Mouse (Mus musculus) layer of hippocampus, postnatal 14 days (tissue): Measurements from ENCODE around the gene Nfkbil1. TPM values are rescaled to one million over a fixed set of nuclear protein-coding genes. Genes with fewer than 3 reads are reported as not detected.
"Not testable (repeated sequence)": the region's sequence is repeated elsewhere in the genome, so short reads cannot be mapped to it uniquely, and the experiment has no call there.

Source experiments
- DNase-seq, 2 experiments: peaks; one replicate each; pipeline ENCODE4 v3.0.0; 2021 to 2022; ENCODE audit warnings: low spot score in 2 of 2, mixed read lengths in 1 of 2
- total RNA-seq, 2 experiments: library from RNA; stranded (reverse); gene quantifications; 2 replicates each; pipeline ENCODE4 v1.2.3; 2021

Gene Nfkbil1
- total RNA-seq, 2 experiments from 2014 or later = 13.2 to 14.5 TPM

DNA sequence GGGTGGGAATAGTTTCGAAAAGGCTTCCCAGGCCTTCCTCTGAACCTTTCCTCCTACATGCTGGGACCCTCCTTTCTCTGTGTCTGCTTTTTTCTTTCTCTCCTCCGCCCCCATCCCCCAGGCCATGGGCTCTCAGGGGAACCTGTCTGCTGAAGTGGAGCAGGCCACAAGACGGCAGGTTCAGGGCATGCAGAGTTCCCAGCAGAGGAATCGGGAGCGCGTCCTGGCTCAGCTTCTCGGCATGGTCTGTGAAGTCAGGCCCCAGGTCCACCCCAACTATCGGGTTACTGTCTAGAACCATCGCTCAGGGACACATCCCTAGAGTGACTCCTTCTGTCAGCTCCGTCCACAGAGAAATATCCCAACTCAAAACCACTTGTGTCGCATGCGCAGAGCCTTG is 1.9 kb upstream of the Nfkbil1 start:
- no peak for DNase-seq

DNA sequence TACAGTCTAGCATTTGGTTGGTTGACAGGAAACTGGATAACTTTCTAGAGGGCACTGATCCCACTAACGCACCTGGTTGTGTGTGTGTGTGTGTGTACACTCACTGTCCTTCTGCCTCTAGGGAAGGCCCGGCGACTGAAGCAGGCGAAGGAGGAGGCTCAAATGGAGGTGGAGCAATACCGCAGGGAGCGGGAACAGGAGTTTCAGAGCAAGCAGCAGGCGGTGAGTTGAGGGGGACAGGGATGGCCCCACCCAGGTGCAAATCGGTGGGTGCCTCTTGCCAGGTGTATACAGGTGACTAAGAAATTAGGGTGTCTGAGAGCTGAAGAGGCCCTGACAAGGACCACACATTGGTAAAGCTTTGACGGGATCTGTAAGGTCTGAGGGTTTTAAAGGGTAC is 1.4 kb upstream of the Nfkbil1 start:
- no peak for DNase-seq

DNA sequence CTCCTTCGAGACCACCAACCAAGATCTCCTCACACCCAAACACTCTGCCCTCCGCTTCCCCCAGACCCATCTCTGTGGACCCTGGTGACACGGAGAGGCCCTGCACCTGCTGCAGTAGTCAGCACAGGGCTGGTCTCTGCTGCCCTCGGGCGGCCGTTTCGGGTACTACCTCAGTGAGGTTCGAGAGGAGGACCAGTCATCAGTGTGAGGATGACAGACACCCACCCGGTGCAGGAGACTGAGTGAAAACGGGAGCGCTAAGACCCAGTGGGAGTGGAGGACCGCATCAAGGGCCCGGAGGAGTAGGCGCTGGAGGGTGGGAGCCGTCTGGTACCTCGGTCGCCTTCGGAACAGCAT is 776 bp upstream of the Nfkbil1 start:
- DNase-seq = peak; percentile 99 to 100

DNA sequence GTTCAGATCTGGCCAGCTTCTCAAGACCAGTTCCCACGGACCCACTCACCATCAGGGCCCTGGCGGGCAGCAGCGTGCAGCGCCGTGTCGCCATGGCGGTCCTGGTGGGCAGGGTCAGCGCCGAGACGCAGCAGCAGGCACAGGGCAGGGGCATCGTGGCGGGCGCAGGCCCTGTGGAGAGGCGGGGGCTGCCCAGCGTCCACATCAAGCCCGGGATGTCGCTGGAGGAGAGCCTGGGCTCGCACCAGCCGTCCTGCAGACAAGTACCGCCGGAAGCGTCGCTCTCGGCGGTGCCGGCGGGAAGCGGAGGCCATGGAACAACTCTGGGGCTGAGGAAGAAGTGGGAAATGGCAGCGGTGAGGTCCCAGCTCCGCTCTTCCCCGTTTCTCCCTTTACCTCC is 689 bp downstream of the Nfkbil1 start:
- DNase-seq = no peak

DNA sequence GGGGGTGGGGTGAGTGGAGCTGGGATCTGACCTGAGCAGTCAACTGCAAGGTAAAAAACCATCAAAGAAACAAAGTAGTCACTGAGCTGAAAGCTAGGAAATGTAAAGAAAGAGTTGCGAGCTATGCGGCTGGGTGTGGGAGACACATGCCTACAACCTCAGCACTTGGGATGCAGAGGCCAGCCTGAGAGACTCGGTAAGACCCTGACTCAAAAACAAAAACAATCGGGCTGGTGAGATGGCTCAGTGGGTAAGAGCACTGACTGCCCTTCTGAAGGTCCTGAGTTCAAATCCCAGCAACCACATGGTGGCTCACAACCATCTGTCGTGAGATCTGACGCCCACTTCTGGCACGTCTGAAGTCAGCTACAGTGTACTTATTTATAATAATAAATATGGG is 1.5 kb downstream of the Nfkbil1 start:
- not testable (repeated sequence) for DNase-seq

DNA sequence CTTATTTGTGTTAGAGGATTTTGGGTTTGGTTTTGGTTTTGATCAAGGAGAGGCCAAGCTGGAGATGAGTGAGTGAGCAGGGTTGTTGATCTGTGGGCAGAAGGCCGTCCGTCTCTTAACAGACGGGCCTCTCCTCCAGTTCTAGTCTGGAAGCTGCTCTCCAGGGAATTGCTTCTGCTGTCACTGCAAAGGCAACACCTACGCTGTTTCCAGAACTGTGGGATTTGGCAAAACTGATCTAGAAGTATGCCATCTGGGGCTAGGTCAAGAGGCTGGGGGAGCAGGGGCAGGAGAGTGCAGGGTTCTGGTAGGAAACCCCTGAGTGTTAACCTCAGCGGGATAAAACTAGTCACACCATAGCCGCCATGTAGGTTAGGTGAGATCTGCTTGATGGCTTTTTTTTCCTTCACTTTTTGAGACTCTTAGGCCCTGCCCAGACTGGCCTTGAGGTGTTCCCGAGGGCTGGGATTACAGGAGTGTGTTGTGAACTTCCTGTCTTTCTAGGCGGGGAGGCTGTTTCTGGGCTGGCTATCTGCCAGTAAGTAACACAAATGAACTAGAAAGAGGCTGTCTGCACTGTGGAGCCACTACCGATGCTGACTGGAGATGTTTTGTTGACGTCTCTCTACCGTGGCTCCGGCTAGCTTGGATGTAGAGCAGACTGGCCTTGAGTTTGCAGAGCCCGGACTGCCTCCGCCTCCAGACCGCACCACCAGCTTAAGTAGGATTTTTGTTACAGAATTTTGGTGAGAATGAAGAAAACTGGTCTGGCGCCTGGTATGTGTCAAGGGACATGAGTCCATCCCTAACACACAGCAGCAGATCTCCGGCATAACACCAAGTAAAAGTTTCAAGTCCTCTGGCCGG is 2.2 kb downstream of the Nfkbil1 start, which contains the start of gene Atp6v1g2:
TSS of gene Atp6v1g2 (plus strand) at position 547 of the 867 bp plus-strand sequence.
- DNase-seq = no peak

- DNase-seq = no peak
Measured at GRCm38 (mm10) chr17:35232659-35233058, 2.9 kb downstream of the Nfkbil1 start.

DNA sequence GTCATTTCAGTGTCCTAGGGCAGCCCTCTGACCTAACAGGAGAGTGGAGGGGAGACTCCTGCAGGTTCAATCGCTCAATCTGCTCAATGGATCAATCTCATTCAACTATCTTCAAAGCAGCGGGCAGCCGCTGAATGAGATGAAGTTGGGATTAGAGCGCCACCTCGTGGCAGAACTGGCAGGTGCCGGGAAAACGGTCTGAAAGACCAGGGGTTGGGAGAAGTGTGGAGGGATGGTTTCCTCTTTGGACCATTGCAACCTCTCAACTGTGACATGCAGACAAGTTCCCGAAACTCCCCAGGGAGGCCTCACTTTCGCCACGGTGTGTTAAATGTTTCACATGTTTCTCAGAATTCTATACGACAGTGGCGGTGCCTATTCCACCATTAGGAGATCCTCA is 3.5 kb downstream of the Nfkbil1 start:
- DNase-seq = peak; percentile 83 to 86

GRCm38 (mm10) chr17:35231022-35231421 is 4.6 kb downstream of the Nfkbil1 start:
- DNase-seq = no peak

GRCm38 (mm10) chr17:35226561-35227046 is 9.0 kb downstream of the Nfkbil1 start:
- no peak for DNase-seq

GRCm38 (mm10) chr17:35225456-35225855 is 10.1 kb downstream of the Nfkbil1 start:
- DNase-seq = no peak

DNA sequence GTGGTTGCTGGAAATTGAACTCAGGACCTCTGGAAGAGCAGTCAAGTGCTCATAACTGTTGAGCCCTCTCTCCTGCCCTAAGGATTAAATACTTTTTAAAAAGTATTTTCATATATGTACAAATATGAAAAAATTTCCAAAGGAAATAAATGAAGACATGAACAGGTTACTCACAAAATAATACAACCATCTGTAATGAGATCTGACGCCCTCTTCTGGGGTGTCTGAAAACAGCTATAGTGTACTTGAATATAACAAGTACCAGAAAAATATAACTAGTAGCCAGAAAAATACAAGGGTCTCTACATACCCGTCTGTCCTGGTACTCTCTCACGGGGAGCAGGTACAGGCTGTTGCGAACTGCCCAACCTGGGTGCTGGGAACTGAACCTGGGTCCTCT is 11.0 kb downstream of the Nfkbil1 start:
- DNase-seq = no peak

DNA sequence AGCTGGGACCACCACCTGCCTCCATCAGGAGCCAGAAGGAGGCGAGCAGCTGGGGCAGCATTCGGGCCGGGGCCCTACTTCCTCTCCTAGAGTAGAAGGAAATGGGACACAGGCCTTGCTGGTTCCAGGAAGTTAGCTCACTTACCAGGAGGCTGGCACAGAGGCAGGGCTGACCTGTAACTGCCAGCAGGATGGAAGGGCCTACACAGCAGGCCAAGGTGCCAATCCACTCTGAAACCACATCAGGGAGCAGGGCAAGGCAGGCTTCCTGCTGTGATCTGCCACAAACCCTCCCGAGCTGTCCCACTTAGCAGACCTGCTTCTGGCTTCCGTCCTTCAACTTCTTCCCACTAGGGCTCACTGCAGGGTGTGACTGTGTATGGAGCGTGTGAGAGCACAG is 13.3 kb downstream of the Nfkbil1 start:
- no peak for DNase-seq

DNA sequence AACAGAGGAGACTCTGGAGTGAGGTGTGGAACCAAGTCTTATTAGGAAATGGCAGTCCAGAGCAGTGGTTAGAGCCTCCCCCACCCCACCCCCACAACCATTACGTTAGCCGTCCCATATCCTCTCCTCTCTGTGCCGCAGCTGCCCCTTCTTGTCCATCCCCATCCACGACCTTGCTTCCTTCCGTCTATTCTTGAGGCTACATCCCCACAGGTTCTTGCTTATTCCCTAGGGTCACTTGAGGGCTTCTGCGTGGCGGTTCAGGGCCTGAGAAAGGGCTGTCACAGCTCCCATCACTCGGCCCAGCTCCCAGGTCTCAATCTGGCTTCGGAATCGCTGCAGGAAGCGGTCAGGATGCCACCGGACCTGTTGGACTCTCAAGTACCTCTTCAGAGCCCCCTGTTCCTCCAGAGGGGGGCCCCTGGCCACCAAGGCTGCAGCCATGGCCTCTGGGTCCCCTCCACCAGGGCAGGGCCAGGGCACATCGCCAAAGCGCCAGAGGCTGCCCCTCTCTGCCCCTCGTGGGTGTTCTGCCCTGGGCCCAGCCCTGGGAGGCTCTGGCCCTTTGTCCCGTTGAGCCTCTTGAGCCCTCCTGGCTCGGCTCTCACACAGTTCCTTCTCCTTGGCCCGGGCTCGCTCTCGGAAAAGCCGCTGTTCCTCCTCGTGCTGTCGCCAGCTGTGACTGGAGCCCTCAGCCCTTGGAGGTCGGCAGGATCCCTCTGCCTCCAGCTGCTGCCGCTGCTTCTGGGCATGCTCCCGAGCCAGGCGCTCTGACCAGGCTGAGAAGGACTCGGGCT is 15.2 kb downstream of the Nfkbil1 start, which contains the start of gene Gm16181:
TSS of gene Gm16181 (plus strand) at position 679 of the 797 bp plus-strand sequence.
- DNase-seq = no peak

DNA sequence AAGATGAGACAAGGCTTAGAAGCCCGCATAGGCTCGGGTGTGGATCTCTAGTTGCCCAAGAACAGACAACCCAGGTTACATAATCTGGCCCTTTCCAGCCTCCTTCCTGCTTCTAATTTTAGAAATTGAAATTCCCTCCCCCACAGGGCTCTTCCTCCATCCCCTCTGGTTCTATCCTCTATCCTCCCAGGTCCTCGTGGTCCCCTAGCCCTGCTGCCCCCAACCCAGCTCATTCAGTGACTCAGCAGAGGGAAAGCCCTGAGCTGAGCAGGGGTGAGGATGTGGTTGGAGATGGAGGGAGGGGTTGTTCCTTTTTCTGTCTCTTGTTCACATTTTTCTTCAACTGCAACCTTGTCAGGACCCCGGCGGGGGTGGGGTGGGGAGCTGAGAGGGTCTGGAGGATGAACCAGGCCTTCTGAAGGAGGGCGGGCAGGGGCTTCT is 16.0 kb downstream of the Nfkbil1 start:
- no peak for DNase-seq

- DNase-seq = no peak
Measured at GRCm38 (mm10) chr17:35218516-35219193, 16.9 kb downstream of the Nfkbil1 start.

GRCm38 (mm10) chr17:35213071-35213470 is 22.5 kb downstream of the Nfkbil1 start:
- no peak for DNase-seq

DNA sequence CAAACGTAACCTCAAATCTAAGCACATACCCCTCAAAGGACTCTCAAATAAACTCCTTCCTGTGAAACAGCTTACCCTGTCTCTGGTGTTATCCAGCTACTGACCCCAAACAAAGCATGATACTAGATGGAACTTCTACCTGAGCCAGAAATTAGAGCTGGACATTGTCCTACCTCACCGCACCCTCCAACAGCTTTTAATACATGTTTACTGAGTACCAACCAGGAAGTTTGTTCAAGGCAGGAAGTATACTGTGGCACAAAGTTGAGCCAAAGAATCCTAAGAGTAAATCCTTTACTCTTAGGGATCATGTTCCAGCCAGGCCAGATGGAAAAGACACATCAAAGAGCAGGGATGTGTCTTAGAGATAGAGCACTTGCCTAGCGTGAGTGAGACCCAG is 25.0 kb downstream of the Nfkbil1 start:
- DNase-seq = no peak

DNA sequence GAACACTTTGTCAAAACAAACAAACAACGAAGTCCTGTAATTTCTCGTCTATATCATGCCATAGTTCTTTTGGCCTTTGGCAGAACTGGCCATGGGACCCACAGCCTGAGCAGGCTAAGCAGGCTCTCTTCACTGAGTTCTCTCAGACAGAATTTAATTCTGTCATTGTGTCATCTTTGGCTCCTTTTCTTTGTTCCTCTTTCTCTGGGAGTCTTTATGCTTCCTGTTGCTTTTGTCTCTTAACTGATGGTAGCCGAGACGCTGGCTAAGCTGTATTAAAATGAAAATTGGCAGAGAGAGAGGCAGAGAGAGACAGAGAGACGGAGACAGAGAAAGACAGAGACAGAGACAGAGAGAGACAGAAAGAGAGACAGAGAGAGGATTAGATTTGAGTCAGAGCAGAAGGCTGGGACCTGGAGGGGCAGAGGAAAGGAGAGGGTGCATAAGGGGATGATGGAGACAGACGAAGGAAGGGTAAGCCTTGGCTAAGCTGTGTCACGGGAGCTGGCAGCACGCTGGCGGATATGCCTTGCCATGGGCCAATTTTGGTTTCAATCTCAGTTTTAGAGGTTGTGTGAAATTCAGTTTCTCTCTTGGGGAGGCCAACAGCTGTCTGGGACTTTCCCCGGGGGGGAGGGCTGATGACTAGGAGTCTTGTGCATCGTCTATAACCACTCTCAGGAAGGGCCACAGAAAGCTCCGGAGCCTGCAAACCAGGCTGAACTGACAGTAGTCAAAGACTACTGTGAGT is 25.6 kb downstream of the Nfkbil1 start:
- no peak for DNase-seq

GRCm38 (mm10) chr17:35205380-35205769 is 30.2 kb downstream of the Nfkbil1 start:
- DNase-seq = no peak
